Comparison of ENCODE assay signal across 8 mouse cellular contexts in genomic region chr19:10524784-10525105, GRCm38 (mm10). TPM values are rescaled to one million over a fixed set of nuclear protein-coding genes. Genes with fewer than 3 reads are reported as not detected.
DNase-seq lines count a peak whose midpoint lies in the region; ATAC-seq and TF ChIP-seq lines count a peak whose summit lies in the region.

No protein-coding gene starts in this region.

- H3K9ac ChIP-seq in kidney, embryonic 16.5 days (replicated peaks; ENCODE audit: low read length): peak overlapping the region; percentile 100
- H3K9ac ChIP-seq in hindbrain, embryonic 16.5 days (ENCODE audit: low read depth, low read length): peak overlapping the region; percentile 99
- peak overlapping the region; percentile 97 for H3K9ac ChIP-seq in midbrain, postnatal 0 days (replicated peaks; ENCODE audit: low read length, poor library complexity, severe bottlenecking)

- peak overlapping the region; percentile 96 for H3K4me3 ChIP-seq in kidney, embryonic 16.5 days (ENCODE audit: low read length)
- H3K4me3 ChIP-seq in cortical plate, adult 2 months (ENCODE audit: insufficient read depth, low read length): peak overlapping the region; percentile 90
- H3K4me3 ChIP-seq in hindbrain, embryonic 16.5 days (ENCODE audit: low read length): peak overlapping the region; percentile 100
- H3K4me3 ChIP-seq in midbrain, postnatal 0 days (ENCODE audit: low read depth, low read length): peak overlapping the region; percentile 94

- H3K27me3 ChIP-seq in kidney, embryonic 16.5 days (ENCODE audit: insufficient read depth, low read length): no peaks in the 10 kb centered on the region
- no peaks in the 10 kb centered on the region for H3K27me3 ChIP-seq in hindbrain, embryonic 16.5 days (replicated peaks; ENCODE audit: control insufficient read depth, insufficient read depth, low read length)
- H3K27me3 ChIP-seq in midbrain, postnatal 0 days (ENCODE audit: insufficient read depth, low read length): no peaks in the 10 kb centered on the region

- ATAC-seq in kidney, embryonic 16.5 days (ENCODE audit: low FRiP score, low TSS enrichment): no peak; the same call in 1 of the 2 replicates
- no peak for ATAC-seq in hindbrain, embryonic 16.5 days
- no peak for ATAC-seq in midbrain, postnatal 0 days (ENCODE audit: low FRiP score)

- H3K4me2 ChIP-seq in kidney, embryonic 16.5 days (replicated peaks; ENCODE audit: low read depth, low read length): peak overlapping the region; percentile 71
- H3K4me2 ChIP-seq in hindbrain, embryonic 16.5 days (ENCODE audit: low read length): peak overlapping the region; percentile 74
- H3K4me2 ChIP-seq in midbrain, postnatal 0 days (ENCODE audit: low read depth, low read length, poor library complexity, severe bottlenecking): peak overlapping the region; percentile 73

- peaks cover 28% of the 10 kb centered on the region for H3K4me1 ChIP-seq in kidney, embryonic 16.5 days (ENCODE audit: insufficient read depth, low read length)
- peaks cover 5% of the 10 kb centered on the region for H3K4me1 ChIP-seq in cortical plate, adult 2 months (ENCODE audit: control insufficient read depth, insufficient read depth, low read length)
- H3K4me1 ChIP-seq in hindbrain, embryonic 16.5 days (ENCODE audit: control insufficient read depth, insufficient read depth, low read depth, low read length): peaks cover 23% of the 10 kb centered on the region
- peaks cover 8% of the 10 kb centered on the region; the same call in 1 of the 2 replicates for H3K4me1 ChIP-seq in midbrain, postnatal 0 days (ENCODE audit: insufficient read depth, low read length)

- TF ChIP-seq CTCF in cortical plate, adult 2 months (IDR thresholded peaks at IDR 0.05; ENCODE audit: extremely low read depth, insufficient read depth, low read length): no peak
- TF ChIP-seq CTCF in midbrain, postnatal 0 days (IDR thresholded peaks at IDR 0.05): no peak

- peaks cover 15% of the 10 kb centered on the region; the same call in 1 of the 2 replicates for H3K36me3 ChIP-seq in kidney, embryonic 16.5 days (ENCODE audit: insufficient read depth, low read length)
- H3K36me3 ChIP-seq in hindbrain, embryonic 16.5 days (ENCODE audit: control insufficient read depth, insufficient read depth, low read length): peaks cover 3% of the 10 kb centered on the region; the same call in 1 of the 2 replicates
- H3K36me3 ChIP-seq in midbrain, postnatal 0 days (ENCODE audit: insufficient read depth, low read length): no peaks in the 10 kb centered on the region

- WGBS in kidney, embryonic 16.5 days: under 1% methylated on average over 19 of the region's 19 CpGs
- 2% methylated on average over 18 of the region's 19 CpGs for WGBS in hindbrain, embryonic 16.5 days
- WGBS in midbrain, postnatal 0 days: 0% methylated on average over 19 of the region's 19 CpGs

- no peaks in the 10 kb centered on the region for H3K9me3 ChIP-seq in kidney, embryonic 16.5 days (ENCODE audit: low read length)
- no peaks in the 10 kb centered on the region for H3K9me3 ChIP-seq in hindbrain, embryonic 16.5 days (ENCODE audit: control insufficient read depth, low read length)
- no peaks in the 10 kb centered on the region for H3K9me3 ChIP-seq in midbrain, postnatal 0 days (ENCODE audit: low read length)

- no peak for TF ChIP-seq POLR2A in cortical plate, adult 2 months (IDR thresholded peaks at IDR 0.05; ENCODE audit: extremely low read depth, insufficient read depth, low read length)

- DNase-seq in kidney, adult 8-10 months: no peak
- DNase-seq in midbrain, postnatal 0 days (ENCODE audit: low spot score): no peak
- DNase-seq in B cell, adult 2 months: no peak
- DNase-seq in spleen, postnatal 4 days (ENCODE audit: low spot score in 2 of 2): no peak
- no peak for DNase-seq in gastrocnemius, adult 8-10 months (ENCODE audit: low spot score in 2 of 2)

- peak overlapping the region; percentile 99 for H3K27ac ChIP-seq in kidney, embryonic 16.5 days (ENCODE audit: low read length)
- H3K27ac ChIP-seq in cortical plate, adult 2 months (ENCODE audit: insufficient read depth, low read length): peak overlapping the region; percentile 33
- H3K27ac ChIP-seq in hindbrain, embryonic 16.5 days (ENCODE audit: low read depth, low read length): peak overlapping the region; percentile 98
- H3K27ac ChIP-seq in midbrain, postnatal 0 days (ENCODE audit: low read depth, low read length): peak overlapping the region; percentile 98

RNA-seq across cellular contexts. Expression of gene Cpsf7, which starts 0.3 kb away (rescaled TPM):
- polyA plus RNA-seq in kidney, embryonic 16.5 days (2015; fragmentation: Nextera tagmentation; extraction: Ambion mirVana): 47.5 and 53.0 TPM in 2 replicates
- 79.6 and 83.0 TPM in 2 replicates for polyA plus RNA-seq in cortical plate, adult 2 months (2012; rRNA removed)
- 40.8 and 57.9 TPM in 2 replicates for polyA plus RNA-seq in hindbrain, embryonic 16.5 days (2015; fragmentation: Nextera tagmentation; extraction: Ambion mirVana)
- 55.7 and 62.3 TPM in 2 replicates for total RNA-seq in midbrain, postnatal 0 days (2014; rRNA removed)
- polyA plus RNA-seq in midbrain, postnatal 0 days (2015; fragmentation: Nextera tagmentation; extraction: Ambion mirVana): 36.7 and 40.6 TPM in 2 replicates
- 10 to 100 TPM; 14.9 to 17.1 (median 16.0) TPM for total RNA-seq in gastrocnemius, adult 8-10 months (2022)

RNA-seq across cellular contexts. Expression of gene Sdhaf2, which starts 1.2 kb away (rescaled TPM):
- 65.1 and 66.0 TPM in 2 replicates for polyA plus RNA-seq in kidney, embryonic 16.5 days (2015; fragmentation: Nextera tagmentation; extraction: Ambion mirVana)
- polyA plus RNA-seq in cortical plate, adult 2 months (2012; rRNA removed): 61.8 and 65.1 TPM in 2 replicates
- polyA plus RNA-seq in hindbrain, embryonic 16.5 days (2015; fragmentation: Nextera tagmentation; extraction: Ambion mirVana): 69.0 and 74.0 TPM in 2 replicates
- 51.5 and 54.4 TPM in 2 replicates for total RNA-seq in midbrain, postnatal 0 days (2014; rRNA removed)
- 56.1 and 64.3 TPM in 2 replicates for polyA plus RNA-seq in midbrain, postnatal 0 days (2015; fragmentation: Nextera tagmentation; extraction: Ambion mirVana)
- total RNA-seq in gastrocnemius, adult 8-10 months (2022): 10 to 100 TPM; 47.2 to 53.6 (median 48.0) TPM

RNA-seq across cellular contexts. Expression of gene Tmem216, which starts 31.3 kb away (rescaled TPM):
- 51.9 and 53.0 TPM in 2 replicates for polyA plus RNA-seq in kidney, embryonic 16.5 days (2015; fragmentation: Nextera tagmentation; extraction: Ambion mirVana)
- polyA plus RNA-seq in cortical plate, adult 2 months (2012; rRNA removed): 21.7 TPM in 2 replicates
- polyA plus RNA-seq in hindbrain, embryonic 16.5 days (2015; fragmentation: Nextera tagmentation; extraction: Ambion mirVana): 46.6 and 48.4 TPM in 2 replicates
- total RNA-seq in midbrain, postnatal 0 days (2014; rRNA removed): 23.1 and 33.8 TPM in 2 replicates
- polyA plus RNA-seq in midbrain, postnatal 0 days (2015; fragmentation: Nextera tagmentation; extraction: Ambion mirVana): 41.5 and 47.0 TPM in 2 replicates
- 1 to 10 TPM; 2.3 to 3.1 (median 2.7) TPM for total RNA-seq in gastrocnemius, adult 8-10 months (2022)

RNA-seq across cellular contexts. Expression of gene Ppp1r32, which starts 42.0 kb away (rescaled TPM):
- polyA plus RNA-seq in kidney, embryonic 16.5 days (2015; fragmentation: Nextera tagmentation; extraction: Ambion mirVana): 0.13 TPM in 1 of 2 replicates, not detected in the other
- 1.4 and 2.5 TPM in 2 replicates for polyA plus RNA-seq in cortical plate, adult 2 months (2012; rRNA removed)
- 2.4 and 2.7 TPM in 2 replicates for polyA plus RNA-seq in hindbrain, embryonic 16.5 days (2015; fragmentation: Nextera tagmentation; extraction: Ambion mirVana)
- total RNA-seq in midbrain, postnatal 0 days (2014; rRNA removed): 4.9 and 7.8 TPM in 2 replicates
- polyA plus RNA-seq in midbrain, postnatal 0 days (2015; fragmentation: Nextera tagmentation; extraction: Ambion mirVana): 5.0 and 5.3 TPM in 2 replicates
- under 1 TPM; 0.35 to 0.92 (median 0.46) TPM for total RNA-seq in gastrocnemius, adult 8-10 months (2022)

RNA-seq across cellular contexts. Expression of gene Cyb561a3, which starts 52.2 kb away (rescaled TPM):
- 20.0 and 21.6 TPM in 2 replicates for polyA plus RNA-seq in kidney, embryonic 16.5 days (2015; fragmentation: Nextera tagmentation; extraction: Ambion mirVana)
- 15.1 and 15.5 TPM in 2 replicates for polyA plus RNA-seq in cortical plate, adult 2 months (2012; rRNA removed)
- 22.1 and 22.4 TPM in 2 replicates for polyA plus RNA-seq in hindbrain, embryonic 16.5 days (2015; fragmentation: Nextera tagmentation; extraction: Ambion mirVana)
- total RNA-seq in midbrain, postnatal 0 days (2014; rRNA removed): 19.1 and 32.0 TPM in 2 replicates
- 20.3 and 22.2 TPM in 2 replicates for polyA plus RNA-seq in midbrain, postnatal 0 days (2015; fragmentation: Nextera tagmentation; extraction: Ambion mirVana)
- 1 to 10 TPM; 7.6 to 8.3 (median 7.8) TPM for total RNA-seq in gastrocnemius, adult 8-10 months (2022)

Comparison
In these comparisons a context has a peak if more than half of its experiments do, and no peak if none do; other contexts are left out.
1. H3K27ac ChIP-seq: peak in every context shown above with its lines; median percentile 99 in kidney, embryonic 16.5 days; 98 in hindbrain, embryonic 16.5 days; 98 in midbrain, postnatal 0 days; 33 in cortical plate, adult 2 months.